In genomic region chr4:85186011-85186410, GRCm38 (mm10) we compare ENCODE assay signal across 13 mouse cellular contexts. TPM values are rescaled to one million over a fixed set of nuclear protein-coding genes. Genes with fewer than 3 reads are reported as not detected.
DNase-seq lines count a peak whose midpoint lies in the region; ATAC-seq and TF ChIP-seq lines count a peak whose summit lies in the region.
"Had no signal": no experiment of that assay in that cellular context is flagged by ENCODE, and none has a peak within 500 bp of the region (broad histone marks: within the 10 kb centered on the region; RNA-seq: fewer than 3 reads in every experiment).

No protein-coding gene starts in this region.

- no peaks in the 10 kb centered on the region for H3K4me1 ChIP-seq in lung, adult 2 months (ENCODE audit: control insufficient read depth, insufficient read depth, low read length)
- H3K4me1 ChIP-seq: hindbrain, embryonic 15.5 days had no signal

- peak; percentile 79 for TF ChIP-seq CTCF in lung, adult 2 months (IDR thresholded peaks at IDR 0.05; ENCODE audit: insufficient read depth, low read length)

- WGBS in lung, adult 2 months = 59% methylated on average over 4 of the region's 4 CpGs

- ATAC-seq in frontal cortex, adult (ENCODE audit: low TSS enrichment) = peak; percentile 38
- no peak for ATAC-seq in activated CD4-positive, CD25-positive, alpha-beta regulatory T cell, adult 4 months
- ATAC-seq: CD4-positive, CD25-positive, alpha-beta regulatory T cell, adult 4 months had no signal

- DNase-seq in frontal cortex, postnatal 36 days (ENCODE audit: low spot score in 2 of 2) = no peak
- DNase-seq in lung, adult 2 months = no peak
- DNase-seq in lung, postnatal 25 days (ENCODE audit: low spot score) = no peak
- peak; percentile 38 for DNase-seq in NIH3T3 (ENCODE audit: low read depth)
- DNase-seq in mesoderm, embryonic 11.5 days (ENCODE audit: low read depth, low spot score) = peak; percentile 14
- no peak for DNase-seq in heart, adult 18-20 months
- DNase-seq: cerebellum, adult 8-10 months; left cerebral cortex, postnatal 4 days had no signal

- TF ChIP-seq POLR2A in lung, adult 2 months (IDR thresholded peaks at IDR 0.05; ENCODE audit: borderline replicate concordance, extremely low read depth, low read depth, low read length) = no peak

- no peak overlapping the region for H3K4me3 ChIP-seq in lung, adult 2 months (replicated peaks; ENCODE audit: extremely low read depth, low read depth, low read length)
- H3K4me3 ChIP-seq: hindbrain, embryonic 15.5 days had no signal

RNA-seq across cellular contexts. Expression of gene Sh3gl2, which starts 18.9 kb away (rescaled TPM):
- 1.7 and 2.9 TPM in 2 replicates for polyA plus RNA-seq in lung, adult 2 months (2012; rRNA removed)
- not detected for polyA plus RNA-seq in activated CD4-positive, CD25-positive, alpha-beta regulatory T cell, adult 4 months (2017; shearing (Covaris generic))
- 1 to 10 TPM; 6.2 to 8.5 TPM for total RNA-seq in heart, adult 18-20 months (2021)
- total RNA-seq: monocyte, adult 5-6 weeks had no signal
- polyA plus RNA-seq: CD4-positive, CD25-positive, alpha-beta regulatory T cell, adult 4 months had no signal

Comparison
In these comparisons a context has a peak if more than half of its experiments do, and no peak if none do; other contexts are left out.
1. DNase-seq: peak in NIH3T3 (single experiment) and mesoderm, embryonic 11.5 days (single experiment); none in frontal cortex, postnatal 36 days (0 of 2), lung, adult 2 months (single experiment), lung, postnatal 25 days (single experiment) and heart, adult 18-20 months (0 of 2).